Mouse (Mus musculus) urinary bladder, adult 2 months (tissue): ENCODE results near the gene C1qtnf9. TPM values are rescaled to one million over a fixed set of nuclear protein-coding genes. Genes with fewer than 3 reads are reported as not detected.

Experiments
- DNase-seq: peaks from one replicate; pipeline ENCODE4 v3.0.0; 2022; ENCODE audit warnings: low spot score
- polyA plus RNA-seq: library from polyadenylated mRNA; depleted of rRNA; stranded (reverse); fragments of >200 nt; gene quantifications from 2 replicates; pipeline ENCODE4 v1.2.3, GENCODE M21; 2012; rRNA removed

Gene C1qtnf9
- 6.9 and 7.8 TPM in 2 replicates for polyA plus RNA-seq

DNA sequence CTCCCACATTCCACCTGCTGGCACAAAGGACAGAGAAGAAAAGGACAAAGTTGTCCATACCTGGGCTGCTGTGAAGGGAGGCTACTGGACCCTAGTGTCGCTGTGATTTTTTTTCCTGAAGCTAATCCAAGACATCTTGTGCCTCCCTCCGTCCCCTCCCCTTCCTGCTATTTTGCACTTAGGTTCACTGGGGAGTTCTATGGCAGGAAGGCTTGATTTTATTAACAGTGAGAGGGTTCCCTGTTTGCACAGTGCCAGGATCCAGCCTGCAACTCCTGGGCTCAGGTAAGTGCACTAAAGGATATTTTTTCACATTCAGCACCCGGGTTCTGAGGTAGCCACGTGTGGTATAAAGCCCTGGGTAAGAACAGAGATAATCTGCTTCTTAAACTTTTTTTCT lies at the start of gene C1qtnf9:
Gene C1qtnf9 (plus strand): TSS at position 251 of the 400 bp plus-strand sequence.
- no peak for DNase-seq

DNA sequence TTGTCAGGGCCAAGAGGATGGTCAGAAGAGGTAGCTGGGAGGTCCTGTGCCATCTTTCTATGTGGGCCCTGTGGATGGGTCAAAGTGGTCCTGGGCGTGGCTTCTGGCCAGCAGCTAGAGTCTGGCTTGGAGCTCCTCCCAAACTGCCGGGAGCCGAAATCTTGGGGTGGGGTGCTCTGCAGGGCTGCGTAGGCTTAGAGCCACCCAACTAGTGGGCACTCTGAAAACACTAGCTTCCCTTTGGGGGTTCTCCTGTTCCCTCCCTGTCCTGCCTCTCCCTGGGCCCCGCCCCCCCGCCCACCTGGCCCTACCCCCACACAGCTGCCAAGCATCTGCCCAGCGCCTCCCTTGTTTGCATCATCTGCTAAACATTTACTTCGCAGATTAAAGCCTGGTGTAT lies 46.6 kb upstream of the C1qtnf9 start:
- DNase-seq, result no peak

DNA sequence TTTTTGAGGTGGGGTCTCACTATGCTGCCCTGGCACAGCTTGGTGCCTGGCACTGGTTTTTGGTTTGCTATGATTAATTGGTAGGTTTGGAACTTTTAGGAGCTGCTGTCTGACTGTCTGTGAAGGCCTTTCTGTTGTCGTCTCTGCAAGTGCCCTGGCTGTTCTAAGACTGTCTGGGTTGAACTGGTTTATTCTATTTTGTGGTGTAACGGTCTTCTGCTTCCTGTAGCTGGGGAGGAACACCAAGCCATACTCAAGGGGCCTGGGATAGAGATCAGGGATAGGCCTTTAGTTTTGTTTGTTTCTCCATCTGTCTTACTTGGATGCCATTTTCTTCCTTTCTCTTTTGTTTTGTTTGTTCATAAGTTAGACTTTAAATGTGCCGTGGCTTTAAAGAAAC lies 46.0 kb upstream of the C1qtnf9 start:
- DNase-seq, result no peak

DNA sequence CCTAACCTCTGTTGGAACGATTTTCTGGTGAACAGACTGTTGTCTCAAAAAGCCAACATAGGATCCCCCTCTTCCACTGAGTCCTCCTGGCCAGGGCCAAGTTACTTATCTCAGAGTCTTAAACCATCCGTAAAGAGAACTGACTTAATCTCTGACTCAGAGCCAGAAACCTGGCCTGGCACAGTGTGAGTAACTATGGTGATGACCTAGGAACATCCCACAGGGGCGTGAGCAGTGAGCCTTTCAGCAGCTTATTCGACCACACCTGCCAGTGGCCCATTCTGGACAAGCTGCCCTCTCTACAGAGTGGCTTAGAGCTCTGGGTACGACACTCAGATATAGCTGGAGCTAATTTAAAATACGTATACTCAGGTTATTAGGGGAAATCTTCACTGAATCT lies 41.8 kb upstream of the C1qtnf9 start:
- DNase-seq, result no peak

DNA sequence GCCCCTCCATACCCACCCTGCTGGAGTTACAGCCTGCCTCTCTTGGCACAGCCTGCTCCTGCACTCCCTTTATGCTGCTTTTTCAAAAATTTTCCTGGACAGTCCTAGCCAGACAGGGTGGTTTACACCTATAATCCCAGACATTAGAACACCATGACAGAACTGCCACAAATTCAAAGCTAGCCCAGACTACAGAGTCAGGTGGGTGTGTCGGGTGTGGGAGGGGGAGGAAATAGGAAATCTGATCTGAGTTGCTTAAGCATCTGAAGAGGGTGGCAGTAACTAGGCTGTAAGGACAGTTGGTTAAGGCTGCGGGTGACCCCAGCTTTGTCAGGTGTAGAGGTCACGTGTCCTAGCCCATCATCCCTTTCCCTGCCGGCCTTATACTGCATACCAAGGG lies 40.8 kb upstream of the C1qtnf9 start:
- no peak for DNase-seq

DNA sequence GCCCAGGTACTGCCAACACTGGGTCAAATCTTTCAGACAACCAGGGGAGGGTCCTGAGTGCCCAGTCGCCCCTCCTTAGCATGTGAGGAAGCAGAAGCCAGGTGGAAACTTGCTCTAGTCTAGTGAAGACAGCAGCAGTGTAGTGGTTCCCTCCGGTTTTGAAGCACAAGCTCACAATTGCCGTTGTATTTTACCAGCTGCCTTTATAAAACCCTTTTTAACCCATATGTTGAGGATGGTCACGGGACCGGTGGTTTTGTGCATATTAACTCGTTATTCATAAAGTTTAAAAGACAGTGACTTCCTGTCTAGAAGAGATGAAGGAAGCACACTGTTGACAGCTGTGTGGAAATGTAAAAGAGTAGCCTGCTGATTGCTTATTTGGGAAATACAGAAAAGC lies 35.9 kb upstream of the C1qtnf9 start:
- no peak for DNase-seq

DNA sequence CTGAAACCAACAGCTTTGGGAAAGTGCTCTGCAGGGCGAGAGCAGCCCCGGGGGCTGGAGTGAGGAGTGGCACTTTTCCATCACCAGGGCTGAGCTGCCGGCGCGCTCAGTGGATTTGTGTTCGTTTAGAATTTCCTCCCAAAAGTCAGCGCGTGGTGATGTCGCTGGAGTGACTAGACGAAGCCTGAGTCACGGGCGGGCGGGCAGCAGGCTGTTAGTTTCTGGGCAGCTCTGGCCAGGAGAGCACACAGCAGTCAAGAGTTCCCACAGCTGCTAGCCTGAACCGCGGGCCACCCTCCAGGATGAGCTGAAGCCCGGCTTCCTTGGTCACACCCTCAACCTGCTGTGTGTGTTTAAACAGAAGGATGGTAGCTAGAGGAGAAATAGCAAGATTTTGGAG lies 35.1 kb upstream of the C1qtnf9 start:
- DNase-seq, result no peak

DNA sequence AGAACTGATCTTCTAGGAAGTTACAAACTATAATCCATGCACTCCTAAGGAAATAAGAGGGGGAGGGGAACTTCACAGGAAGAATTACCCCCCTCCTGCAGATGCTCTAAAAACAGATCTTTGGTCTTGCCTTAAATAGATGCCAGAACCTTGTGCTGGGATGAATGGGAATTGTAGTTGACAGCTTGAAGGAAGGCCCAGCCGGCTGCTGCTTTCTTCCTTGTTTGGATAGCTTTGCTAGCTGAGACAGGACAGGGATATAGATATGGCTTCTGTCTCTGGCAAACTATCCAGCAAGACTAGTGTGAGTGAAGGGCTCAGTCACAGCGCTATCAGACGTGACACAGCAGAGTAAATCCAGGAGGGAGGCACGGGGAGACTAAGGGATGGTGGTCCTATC lies 34.2 kb upstream of the C1qtnf9 start:
- no peak for DNase-seq

DNA sequence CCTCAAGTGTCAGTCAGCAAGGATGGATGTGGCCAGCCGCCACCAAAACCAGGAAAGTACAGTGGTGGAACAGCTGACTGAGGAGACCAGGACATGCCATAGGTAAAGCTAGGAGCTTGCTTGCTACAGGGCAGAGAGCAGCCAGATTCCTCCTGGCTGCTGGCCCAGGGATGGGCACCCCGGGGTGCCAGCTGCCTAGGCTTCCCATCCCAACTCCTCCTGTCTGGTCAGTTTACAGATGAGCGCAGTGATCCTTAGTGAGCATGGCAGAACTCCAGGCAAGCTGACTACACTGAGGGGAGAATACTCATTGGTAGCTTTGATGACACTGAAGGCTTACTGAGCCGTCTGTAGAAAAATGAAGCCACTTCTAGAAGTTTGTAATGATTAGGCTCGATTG lies 32.7 kb upstream of the C1qtnf9 start:
- no peak for DNase-seq

DNA sequence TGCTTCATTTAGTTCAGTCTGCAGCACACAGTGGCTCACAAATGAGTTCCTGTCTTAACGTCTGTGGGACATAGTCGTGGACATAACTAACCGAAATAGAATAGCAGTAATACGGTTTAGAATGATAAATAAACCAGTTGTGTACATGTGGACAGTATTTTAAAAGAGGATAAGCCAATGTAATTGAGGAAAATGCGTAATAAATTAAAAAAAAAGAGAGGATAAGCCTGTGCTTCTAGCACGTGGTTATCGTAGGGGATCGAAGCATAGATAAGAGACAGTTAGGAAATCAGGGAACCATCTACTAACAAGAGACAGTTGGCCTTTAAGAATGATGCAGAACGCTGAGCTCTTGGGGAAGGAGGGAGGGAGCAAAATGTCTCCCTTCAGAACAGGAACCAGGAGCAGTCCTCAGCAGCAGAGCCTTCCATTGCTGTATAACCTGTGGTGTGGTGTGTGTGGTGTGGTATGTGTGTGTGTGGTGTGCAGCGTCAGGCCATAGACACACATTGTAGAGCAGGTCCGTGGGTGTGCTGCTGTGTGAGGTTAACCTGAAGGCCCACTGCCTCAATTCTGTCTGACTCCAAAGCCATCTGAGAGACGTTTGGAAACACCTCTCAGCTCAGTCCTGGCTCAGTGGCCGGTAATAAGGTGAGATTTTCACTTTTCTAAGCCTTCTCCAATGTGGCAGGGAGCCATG lies 31.9 kb upstream of the C1qtnf9 start:
- no peak for DNase-seq

DNA sequence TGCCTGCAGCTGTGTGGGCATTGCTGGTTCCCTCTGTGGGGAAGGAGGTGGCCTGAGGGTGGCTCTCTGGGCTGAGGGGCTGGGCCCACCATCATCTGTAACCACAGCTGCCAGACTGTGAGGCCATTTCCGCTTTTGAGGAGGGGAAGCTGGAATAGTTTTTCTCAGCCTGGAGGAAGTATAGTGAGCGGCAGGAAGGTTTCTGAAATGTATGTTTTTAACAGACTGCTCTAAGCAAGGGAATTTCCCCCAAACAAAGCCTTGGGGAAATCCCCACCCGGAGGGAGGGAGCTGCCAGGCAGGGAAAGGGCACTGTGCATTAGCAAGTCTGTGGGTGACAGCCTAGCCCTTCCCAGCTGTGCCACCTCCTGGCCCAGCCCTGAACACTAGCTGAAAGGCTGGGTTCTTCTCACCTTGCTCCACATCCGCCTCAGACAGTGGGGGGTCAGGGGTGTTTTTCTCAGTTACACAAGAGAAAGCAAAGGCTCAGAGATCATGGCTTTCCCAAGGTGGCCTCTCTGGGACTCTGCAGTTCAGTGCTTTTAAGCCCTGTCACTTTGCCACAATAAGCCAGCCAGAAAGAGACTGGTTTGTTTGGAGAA lies 31.2 kb upstream of the C1qtnf9 start:
- no peak for DNase-seq

DNA sequence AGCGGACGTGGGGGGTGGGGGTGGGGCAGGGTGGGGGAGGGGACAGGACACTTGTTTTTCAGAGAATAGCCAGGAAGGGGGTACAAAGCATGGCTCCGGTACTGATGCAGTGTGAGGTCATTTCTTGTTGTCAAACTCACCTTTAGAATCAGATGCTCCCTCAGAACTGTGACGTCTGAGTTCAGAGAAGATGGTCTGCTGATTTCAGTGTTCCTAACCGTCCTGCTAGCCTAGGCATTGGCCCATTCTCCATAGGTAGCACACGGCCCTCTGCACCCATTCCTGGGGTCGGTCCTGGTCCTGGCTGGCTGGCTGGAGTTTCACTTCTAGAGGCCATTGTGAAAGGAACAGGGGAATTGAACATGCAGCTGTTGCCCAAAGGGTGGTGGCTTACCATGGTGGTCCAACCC lies 30.7 kb upstream of the C1qtnf9 start:
- no peak for DNase-seq

DNA sequence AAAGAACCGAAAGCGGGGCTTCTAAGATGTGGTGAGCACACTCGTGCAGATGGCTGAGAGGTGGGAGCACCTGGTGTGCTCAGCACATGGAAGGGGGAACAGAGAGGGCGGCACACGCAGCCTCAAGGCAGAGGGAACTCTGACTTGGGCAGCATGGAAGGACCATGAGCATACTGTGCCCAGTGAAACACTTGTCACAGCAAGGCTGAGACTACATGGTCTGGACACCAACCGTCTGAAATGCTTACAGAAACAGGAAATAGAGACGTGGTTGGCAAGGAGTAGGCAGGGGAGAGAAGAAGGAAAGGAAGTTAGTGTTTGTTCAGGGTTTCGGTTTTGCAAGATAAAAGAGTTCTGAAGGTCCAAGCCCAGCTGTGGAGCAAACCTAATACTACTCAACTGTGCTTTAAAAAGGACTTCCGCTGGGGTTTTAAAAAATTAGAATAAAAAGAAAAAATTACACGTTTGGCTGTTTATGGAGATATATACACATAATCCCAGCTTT lies 29.4 kb upstream of the C1qtnf9 start:
- no peak for DNase-seq

DNA sequence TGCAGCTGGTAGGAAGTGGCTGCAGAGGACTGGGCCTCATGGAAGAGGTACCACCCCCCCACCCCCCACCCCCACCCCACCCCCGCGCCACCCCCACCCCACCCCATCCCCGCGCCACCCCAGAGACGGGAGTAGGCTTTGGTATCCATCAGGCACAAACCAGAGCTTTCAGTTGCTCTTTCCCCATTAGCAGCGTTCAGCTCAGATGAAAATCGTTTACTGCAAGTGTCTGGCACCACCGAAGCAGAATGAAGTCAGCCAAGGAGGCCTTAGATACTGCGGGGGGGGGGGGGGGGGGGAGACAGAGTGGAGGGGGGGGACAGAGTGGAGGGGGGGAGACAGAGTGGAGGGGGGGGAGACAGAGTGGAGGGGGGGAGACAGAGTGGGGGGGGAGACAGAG lies 28.8 kb upstream of the C1qtnf9 start:
- DNase-seq, result no peak

DNA sequence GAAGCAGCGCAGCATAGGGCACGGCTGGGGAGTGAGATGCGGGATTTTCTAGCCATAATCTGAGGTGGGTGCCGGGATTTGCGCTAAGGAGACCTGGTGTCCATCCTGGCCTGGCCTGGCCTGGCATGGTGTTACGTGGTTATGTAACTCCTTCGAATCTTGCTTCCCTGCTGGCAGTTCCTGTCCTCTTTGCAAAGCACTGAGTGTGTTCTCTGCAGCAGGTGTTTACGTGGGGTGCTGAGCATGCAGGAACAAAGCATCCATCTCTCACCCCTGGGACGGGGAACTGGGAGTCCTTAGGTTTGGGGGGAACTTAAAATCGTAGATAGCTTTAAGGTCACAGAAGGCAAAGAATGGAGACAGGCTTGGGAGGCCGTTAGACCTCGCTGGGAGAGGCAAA lies 28.3 kb upstream of the C1qtnf9 start:
- no peak for DNase-seq

DNA sequence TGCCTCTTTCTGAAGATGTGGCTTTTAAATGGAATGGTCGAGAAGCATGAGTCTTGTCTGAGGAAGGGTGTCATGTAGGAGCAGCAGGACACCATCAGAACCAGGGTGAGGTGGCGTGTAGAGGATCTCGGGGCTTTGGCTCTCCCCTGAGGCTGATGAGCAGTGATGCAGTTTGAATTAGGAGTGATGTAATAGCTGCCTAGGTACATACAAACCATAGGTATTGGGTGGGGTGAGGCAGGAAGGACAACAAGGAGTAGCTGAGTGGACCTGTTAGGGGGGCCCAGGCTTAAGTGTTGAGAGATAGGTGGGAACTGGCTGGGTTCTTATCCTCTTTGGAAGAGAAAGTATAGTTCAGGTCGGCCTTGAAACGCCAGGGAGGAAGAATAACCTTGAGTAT lies 27.4 kb upstream of the C1qtnf9 start:
- DNase-seq, result no peak

DNA sequence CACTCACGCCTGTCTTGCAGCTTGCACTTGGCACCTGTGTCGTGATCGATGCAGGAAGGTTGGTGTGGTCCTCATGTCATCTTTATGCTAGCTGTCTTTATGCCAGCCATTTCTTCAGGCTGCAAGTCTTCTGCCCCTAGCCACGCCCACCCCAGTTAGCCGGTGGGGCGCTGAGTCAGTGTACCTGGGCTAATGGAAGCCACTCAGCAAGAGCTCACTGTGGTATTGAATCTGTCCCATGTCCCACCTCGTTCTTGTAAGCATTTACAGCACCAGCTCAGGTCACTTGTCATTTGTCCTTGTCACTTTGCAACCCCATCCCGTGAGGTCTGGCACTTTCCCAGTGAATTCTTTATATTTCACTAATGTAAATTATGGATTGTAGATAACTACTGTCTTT lies 26.9 kb upstream of the C1qtnf9 start:
- no peak for DNase-seq

DNA sequence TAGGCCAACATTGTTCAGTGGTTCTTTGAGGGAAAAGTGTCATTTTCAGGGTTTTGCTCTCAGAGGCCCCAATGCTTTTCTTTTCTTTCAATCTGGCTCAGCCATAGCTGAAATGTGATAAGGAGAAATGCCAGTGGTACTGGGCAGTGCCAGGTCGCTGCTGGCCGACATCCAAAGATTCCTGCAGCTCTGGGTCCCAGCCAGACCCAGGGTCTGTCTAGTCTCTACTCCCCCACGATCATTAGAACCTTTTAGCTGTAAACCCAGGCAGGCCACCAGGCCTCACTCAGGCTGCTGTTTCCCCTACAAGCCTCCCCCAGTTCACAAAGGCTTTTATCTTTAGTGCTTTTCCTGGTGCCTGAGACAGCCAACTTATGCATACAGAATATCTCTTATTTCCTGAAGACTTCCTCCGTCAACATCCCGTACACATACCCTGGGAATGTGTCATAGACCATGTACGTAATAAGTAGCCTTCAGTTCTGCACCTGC lies 26.4 kb upstream of the C1qtnf9 start:
- DNase-seq, result no peak

DNA sequence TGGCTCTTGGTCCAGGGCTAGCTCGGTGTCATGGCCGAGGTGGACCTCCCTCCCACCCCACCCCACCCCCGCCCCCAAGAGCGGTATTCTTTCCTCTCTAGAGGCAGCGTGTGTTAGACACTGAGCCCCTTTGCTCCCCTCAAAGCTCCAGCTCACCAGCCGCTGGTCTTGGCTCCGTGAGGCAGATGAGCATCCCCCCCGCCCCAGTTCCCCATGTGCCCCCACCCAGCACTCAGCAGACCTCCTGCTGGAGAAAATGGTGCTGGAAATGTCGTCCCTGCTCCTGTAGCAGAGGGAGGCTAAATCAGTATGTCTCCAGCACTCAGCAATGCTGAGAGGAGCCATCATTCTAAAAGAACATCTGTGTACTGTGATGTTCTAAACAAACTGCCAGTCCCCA lies 24.3 kb upstream of the C1qtnf9 start:
- no peak for DNase-seq

DNA sequence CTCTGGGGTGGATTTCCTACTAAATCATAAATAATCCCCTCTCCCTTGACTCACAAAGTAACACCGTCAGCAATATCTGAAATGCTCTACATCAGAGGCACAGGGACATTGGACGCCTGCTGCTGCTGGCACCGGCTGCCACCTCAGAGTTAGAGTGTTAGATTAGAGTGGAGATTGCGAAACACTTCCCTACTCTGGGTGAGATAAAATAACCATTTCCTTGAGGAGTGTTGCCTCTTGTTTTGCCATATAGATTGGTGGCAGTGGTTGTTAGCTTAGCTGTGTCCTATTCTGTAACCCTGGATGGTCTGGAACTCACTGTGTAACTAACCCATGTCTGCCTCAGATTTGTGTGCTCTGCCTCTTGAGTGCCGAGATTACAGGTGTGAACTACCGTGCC lies 22.7 kb upstream of the C1qtnf9 start:
- DNase-seq, result no peak

DNA sequence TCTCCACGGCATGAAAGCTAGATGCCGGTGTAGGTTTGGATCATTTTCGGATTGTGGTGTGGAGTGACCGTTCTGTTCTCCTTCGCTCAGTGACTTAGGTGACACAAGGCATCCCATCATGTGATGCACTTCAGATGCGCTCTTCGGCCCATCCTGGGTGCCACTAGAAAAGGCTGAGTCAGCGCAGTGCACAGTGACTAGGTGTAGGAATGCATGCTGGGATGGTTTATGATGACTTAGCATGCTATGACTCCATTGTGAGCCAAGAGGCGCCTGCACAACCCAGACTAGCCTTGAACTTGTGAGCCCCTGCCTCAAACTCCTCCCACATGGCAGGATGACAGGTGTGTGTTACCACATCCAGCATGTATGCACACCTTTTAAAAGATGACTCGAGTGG lies 21.8 kb upstream of the C1qtnf9 start:
- no peak for DNase-seq

DNA sequence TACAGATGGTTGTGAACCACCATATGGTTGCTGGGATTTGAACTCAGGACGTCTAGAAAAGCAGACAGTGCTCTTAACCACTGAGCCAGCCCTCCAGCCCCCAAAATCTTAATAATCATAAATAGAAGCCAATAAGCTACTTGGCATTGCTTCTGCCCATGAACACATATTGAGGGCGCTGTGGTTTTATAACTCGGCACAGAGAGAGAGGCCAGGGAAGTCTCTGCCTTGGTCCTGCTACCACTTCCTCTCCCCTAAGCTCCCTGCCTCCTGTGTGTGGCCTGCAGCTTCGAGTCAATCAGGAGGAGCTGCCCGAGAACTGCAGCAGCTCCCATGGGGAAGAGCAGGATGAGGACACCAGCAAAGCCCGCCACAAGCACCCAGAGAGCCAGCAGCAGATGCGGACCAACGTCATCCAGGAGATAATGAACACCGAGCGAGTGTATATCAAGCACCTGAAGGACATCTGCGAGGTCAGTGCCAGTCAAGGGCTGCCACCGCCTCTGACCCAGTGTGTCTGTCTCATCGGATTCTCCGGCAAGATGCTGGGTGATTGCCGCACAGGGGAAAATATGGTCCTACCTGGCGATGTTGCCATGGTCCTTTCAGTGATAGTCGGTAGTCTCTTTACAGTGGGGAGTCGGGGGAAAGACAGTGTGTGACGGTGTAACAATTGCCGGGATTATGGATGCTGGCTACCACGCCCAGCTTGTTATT lies 20.6 kb upstream of the C1qtnf9 start:
- DNase-seq, result no peak

DNA sequence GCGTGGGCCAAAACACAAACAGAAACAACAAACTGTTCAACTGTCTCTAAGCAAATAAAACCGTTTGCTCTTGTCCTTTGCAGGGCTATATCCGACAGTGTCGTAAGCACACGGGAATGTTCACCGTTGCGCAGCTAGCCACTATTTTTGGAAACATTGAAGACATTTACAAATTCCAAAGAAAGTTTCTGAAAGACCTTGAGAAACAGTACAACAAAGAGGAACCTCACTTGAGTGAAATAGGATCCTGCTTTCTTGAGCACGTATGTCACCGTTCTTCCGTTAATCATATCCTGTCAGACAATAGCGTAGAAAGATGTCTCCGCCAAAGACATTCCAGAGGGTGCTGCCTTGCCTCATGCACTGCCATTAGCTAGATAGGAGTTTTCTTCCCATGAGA lies 18.1 kb upstream of the C1qtnf9 start:
- DNase-seq, result no peak
